Mouse (Mus musculus) lung, postnatal 0 days (tissue): ENCODE data around the gene Cyp2j5.

ENCODE experiments used
- CTCF ChIP-seq: IDR thresholded peaks from 2 replicates; pipeline ENCODE4 v1.5.1; 2016; ENCODE audit warnings: antibody characterized with exemption, mild to moderate bottlenecking
- EP300 ChIP-seq: IDR thresholded peaks from 2 replicates; pipeline ENCODE4 v1.6.1; 2016; ENCODE audit warnings: antibody characterized with exemption, mild to moderate bottlenecking, control low read depth

GRCm38 (mm10) chr4:96590911-96591790, 72.8 kb downstream of the Cyp2j5 start, which contains the start of gene Cyp2j9:
- no peak; the same call in 1 of the 2 replicates for TF ChIP-seq CTCF
- peak; percentile 55 for TF ChIP-seq EP300
